Mouse (Mus musculus): Measurements from ENCODE around the gene Hc. TPM values are rescaled to one million over a fixed set of nuclear protein-coding genes. Genes with fewer than 3 reads are reported as not detected.

Hc gene
- total and polyA plus RNA-seq, 3 experiments, result 0.22 TPM; not detected in 2

- Histone ChIP-seq H3K27me3 (ENCODE audit: insufficient read depth, low read length) (peaks cover 8% of the 10 kb centered on the region), H3K36me3 (replicated peaks) (no peaks in the 10 kb centered on the region), H3K4me3 (ENCODE audit: low read depth, low read length) (no peak overlapping the region), H3K4me1 (ENCODE audit: insufficient read depth, low read depth, low read length) (no peaks in the 10 kb centered on the region), H3K9me3 (replicated peaks) (no peaks in the 10 kb centered on the region)
- DNase-seq (ENCODE audit: low spot score), result no peak
- no peak for ATAC-seq (ENCODE audit: extremely low read depth, insufficient number of reproducible peaks, low FRiP score, poor library complexity, severe bottlenecking)
- no peak for TF ChIP-seq TAL1 (conservative IDR thresholded peaks at IDR 0.05; ENCODE audit: low read depth, low read length)
- no peak for TF ChIP-seq GATA2 (IDR thresholded peaks at IDR 0.05; ENCODE audit: borderline replicate concordance, low read depth, low read length)
- TF ChIP-seq GATA1 (IDR thresholded peaks at IDR 0.05; ENCODE audit: borderline replicate concordance, low read length), result no peak
- no peak for TF ChIP-seq POLR2AphosphoS5 (IDR thresholded peaks at IDR 0.05; ENCODE audit: insufficient replicate concordance, low read depth, low read length)
- no peak for TF ChIP-seq CTCF (IDR thresholded peaks at IDR 0.05; ENCODE audit: low read depth, low read length)
Measured at GRCm38 (mm10) chr2:34951469-34951868, 109.8 kb downstream of the Hc start.

DNA sequence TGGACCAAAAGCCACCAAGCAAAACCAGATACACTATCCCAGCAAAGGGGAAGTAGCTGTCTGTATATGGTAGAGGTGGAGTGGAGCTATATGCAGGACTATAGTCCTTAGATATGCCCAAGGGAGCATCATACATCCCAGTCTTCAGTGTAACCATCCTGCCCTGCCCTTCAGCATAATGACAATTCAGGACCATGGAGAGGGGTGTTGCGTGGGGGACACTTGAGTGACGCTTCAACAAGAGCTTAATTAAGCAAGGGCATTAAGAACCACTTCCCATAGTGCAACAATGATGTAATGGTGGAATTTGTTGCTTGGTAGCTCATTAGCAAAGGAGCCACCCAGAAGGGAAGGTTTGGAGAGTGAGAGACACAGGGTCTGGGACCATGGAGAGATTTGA, 112.6 kb downstream of the Hc start:
- peak; percentile 22 for DNase-seq (ENCODE audit: low spot score)
- Histone ChIP-seq H3K4me3 (ENCODE audit: low read depth, low read length) (no peak overlapping the region), H3K27me3 (ENCODE audit: insufficient read depth, low read length) (peaks cover 9% of the 10 kb centered on the region), H3K4me1 (ENCODE audit: insufficient read depth, low read depth, low read length) (no peaks in the 10 kb centered on the region; the same call in 1 of the 2 replicates), H3K36me3 (replicated peaks) (no peaks in the 10 kb centered on the region), H3K9me3 (replicated peaks) (no peaks in the 10 kb centered on the region)
- no peak for ATAC-seq (ENCODE audit: extremely low read depth, insufficient number of reproducible peaks, low FRiP score, poor library complexity, severe bottlenecking)
- TF ChIP-seq CTCF (IDR thresholded peaks at IDR 0.05; ENCODE audit: low read depth, low read length), result no peak
- no peak for TF ChIP-seq POLR2AphosphoS5 (IDR thresholded peaks at IDR 0.05; ENCODE audit: insufficient replicate concordance, low read depth, low read length)
- no peak for TF ChIP-seq GATA2 (IDR thresholded peaks at IDR 0.05; ENCODE audit: borderline replicate concordance, low read depth, low read length)
- TF ChIP-seq GATA1 (IDR thresholded peaks at IDR 0.05; ENCODE audit: borderline replicate concordance, low read length), result no peak
- no peak for TF ChIP-seq TAL1 (conservative IDR thresholded peaks at IDR 0.05; ENCODE audit: low read depth, low read length)

GRCm38 (mm10) chr2:34946046-34946445, 115.2 kb downstream of the Hc start:
- Histone ChIP-seq H3K36me3 (replicated peaks) (no peaks in the 10 kb centered on the region), H3K4me1 (ENCODE audit: insufficient read depth, low read depth, low read length) (no peaks in the 10 kb centered on the region; the same call in 1 of the 2 replicates)

GRCm38 (mm10) chr2:34945580-34945979, 115.7 kb downstream of the Hc start:
- Histone ChIP-seq H3K27me3 (ENCODE audit: insufficient read depth, low read length) (peaks cover 20% of the 10 kb centered on the region), H3K4me1 (ENCODE audit: insufficient read depth, low read depth, low read length) (no peaks in the 10 kb centered on the region; the same call in 1 of the 2 replicates), H3K4me3 (ENCODE audit: low read depth, low read length) (no peak overlapping the region), H3K9me3 (replicated peaks) (no peaks in the 10 kb centered on the region), H3K36me3 (replicated peaks) (no peaks in the 10 kb centered on the region)
- ATAC-seq (ENCODE audit: extremely low read depth, insufficient number of reproducible peaks, low FRiP score, poor library complexity, severe bottlenecking) (no peak), DNase-seq (ENCODE audit: low spot score) (no peak)
- no peak for TF ChIP-seq TAL1 (conservative IDR thresholded peaks at IDR 0.05; ENCODE audit: low read depth, low read length)
- TF ChIP-seq GATA2 (IDR thresholded peaks at IDR 0.05; ENCODE audit: borderline replicate concordance, low read depth, low read length), result no peak
- no peak for TF ChIP-seq GATA1 (IDR thresholded peaks at IDR 0.05; ENCODE audit: borderline replicate concordance, low read length)
- TF ChIP-seq POLR2AphosphoS5 (IDR thresholded peaks at IDR 0.05; ENCODE audit: insufficient replicate concordance, low read depth, low read length), result no peak
- no peak for TF ChIP-seq CTCF (IDR thresholded peaks at IDR 0.05; ENCODE audit: low read depth, low read length)

More at GRCm38 (mm10) chr2:34946046-34946445, 115.2 kb downstream of the Hc start:
- H3K27me3 ChIP-seq (ENCODE audit: insufficient read depth, low read length), result peaks cover 19% of the 10 kb centered on the region
- no peak for TF ChIP-seq CTCF (IDR thresholded peaks at IDR 0.05; ENCODE audit: low read depth, low read length)
- TF ChIP-seq POLR2AphosphoS5 (IDR thresholded peaks at IDR 0.05; ENCODE audit: insufficient replicate concordance, low read depth, low read length), result no peak
- no peak for TF ChIP-seq GATA2 (IDR thresholded peaks at IDR 0.05; ENCODE audit: borderline replicate concordance, low read depth, low read length)
- TF ChIP-seq GATA1 (IDR thresholded peaks at IDR 0.05; ENCODE audit: borderline replicate concordance, low read length), result no peak
- TF ChIP-seq TAL1 (conservative IDR thresholded peaks at IDR 0.05; ENCODE audit: low read depth, low read length), result no peak
- DNase-seq (ENCODE audit: low spot score), result no peak
- no peaks in the 10 kb centered on the region for H3K9me3 ChIP-seq (replicated peaks)
- ATAC-seq (ENCODE audit: extremely low read depth, insufficient number of reproducible peaks, low FRiP score, poor library complexity, severe bottlenecking), result no peak
- no peak overlapping the region for H3K4me3 ChIP-seq (ENCODE audit: low read depth, low read length)

GRCm38 (mm10) chr2:34944761-34945160, 116.5 kb downstream of the Hc start:
- Histone ChIP-seq H3K36me3 (replicated peaks) (no peaks in the 10 kb centered on the region), H3K27me3 (ENCODE audit: insufficient read depth, low read length) (peaks cover 25% of the 10 kb centered on the region), H3K4me3 (ENCODE audit: low read depth, low read length) (no peak overlapping the region), H3K9me3 (replicated peaks) (no peaks in the 10 kb centered on the region), H3K4me1 (ENCODE audit: insufficient read depth, low read depth, low read length) (no peaks in the 10 kb centered on the region; the same call in 1 of the 2 replicates)
- no peak for TF ChIP-seq CTCF (IDR thresholded peaks at IDR 0.05; ENCODE audit: low read depth, low read length)
- no peak for TF ChIP-seq GATA1 (IDR thresholded peaks at IDR 0.05; ENCODE audit: borderline replicate concordance, low read length)
- no peak for TF ChIP-seq TAL1 (conservative IDR thresholded peaks at IDR 0.05; ENCODE audit: low read depth, low read length)
- TF ChIP-seq GATA2 (IDR thresholded peaks at IDR 0.05; ENCODE audit: borderline replicate concordance, low read depth, low read length), result no peak
- no peak for TF ChIP-seq POLR2AphosphoS5 (IDR thresholded peaks at IDR 0.05; ENCODE audit: insufficient replicate concordance, low read depth, low read length)
- DNase-seq (ENCODE audit: low spot score) (no peak), ATAC-seq (ENCODE audit: extremely low read depth, insufficient number of reproducible peaks, low FRiP score, poor library complexity, severe bottlenecking) (no peak)

DNA sequence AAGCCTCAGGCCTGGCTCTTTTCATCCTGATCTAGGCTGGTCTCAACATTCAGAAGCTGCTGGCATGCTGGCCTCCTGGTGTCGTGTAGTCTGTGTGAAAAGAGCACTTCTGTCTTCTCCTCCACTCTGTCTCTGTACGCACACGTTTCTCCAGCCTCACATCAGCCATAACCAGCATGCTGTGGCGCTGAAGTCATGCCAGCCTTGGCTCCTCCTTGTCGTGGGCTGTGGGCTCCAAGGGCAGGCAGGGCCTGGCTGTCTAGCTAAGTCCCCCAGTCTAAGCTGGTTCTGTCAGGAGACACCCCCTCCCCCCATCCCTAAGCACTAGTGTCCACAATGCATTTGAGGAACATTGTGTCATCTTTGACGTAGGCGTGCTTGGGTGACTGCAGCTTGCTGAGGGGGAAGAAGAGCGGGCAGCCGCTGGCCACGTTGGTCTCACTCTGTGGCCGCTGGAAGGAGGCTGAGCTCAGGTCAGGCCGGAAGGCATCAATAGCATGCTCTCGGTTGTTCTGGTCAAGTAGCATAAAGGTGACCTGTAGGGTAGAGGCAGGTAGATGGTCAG, 117.6 kb downstream of the Hc start:
- no peak overlapping the region for H3K4me3 ChIP-seq (ENCODE audit: low read depth, low read length)
- H3K9me3 ChIP-seq (replicated peaks), result no peaks in the 10 kb centered on the region
- H3K36me3 ChIP-seq (replicated peaks), result no peaks in the 10 kb centered on the region
- H3K27me3 ChIP-seq (ENCODE audit: insufficient read depth, low read length), result peaks cover 26% of the 10 kb centered on the region
- ATAC-seq (ENCODE audit: extremely low read depth, insufficient number of reproducible peaks, low FRiP score, poor library complexity, severe bottlenecking), result no peak
- TF ChIP-seq TAL1 (conservative IDR thresholded peaks at IDR 0.05; ENCODE audit: low read depth, low read length) (no peak), GATA2 (IDR thresholded peaks at IDR 0.05; ENCODE audit: borderline replicate concordance, low read depth, low read length) (no peak), GATA1 (IDR thresholded peaks at IDR 0.05; ENCODE audit: borderline replicate concordance, low read length) (no peak), CTCF (IDR thresholded peaks at IDR 0.05; ENCODE audit: low read depth, low read length) (no peak), POLR2AphosphoS5 (IDR thresholded peaks at IDR 0.05; ENCODE audit: insufficient replicate concordance, low read depth, low read length) (no peak)
- no peaks in the 10 kb centered on the region; the same call in 1 of the 2 replicates for H3K4me1 ChIP-seq (ENCODE audit: insufficient read depth, low read depth, low read length)
- DNase-seq (ENCODE audit: low spot score), result no peak

Data from G1E (cell line).